Mouse (Mus musculus) c-Kit-positive CD71-positive TER-119-negative erythroid progenitor cells, embryonic 14.5 days (primary cell): ENCODE data around the gene Abcc5.
"Not testable (repeated sequence)": the region's sequence is repeated elsewhere in the genome, so short reads cannot be mapped to it uniquely, and the experiment has no call there.

Source experiments
- DNase-seq: peaks from one replicate; pipeline ENCODE4 v3.0.0-alpha.2; 2013; ENCODE audit warnings: low read depth

The Abcc5 gene

GRCm38 (mm10) chr16:20425855-20426598 lies at the start of gene Abcc5:
Gene Abcc5 (minus strand): TSS chr16:20426394.
- peak; percentile 82 for DNase-seq

GRCm38 (mm10) chr16:20475335-20475734 lies 49.1 kb upstream of the Abcc5 start:
- no peak for DNase-seq

DNA sequence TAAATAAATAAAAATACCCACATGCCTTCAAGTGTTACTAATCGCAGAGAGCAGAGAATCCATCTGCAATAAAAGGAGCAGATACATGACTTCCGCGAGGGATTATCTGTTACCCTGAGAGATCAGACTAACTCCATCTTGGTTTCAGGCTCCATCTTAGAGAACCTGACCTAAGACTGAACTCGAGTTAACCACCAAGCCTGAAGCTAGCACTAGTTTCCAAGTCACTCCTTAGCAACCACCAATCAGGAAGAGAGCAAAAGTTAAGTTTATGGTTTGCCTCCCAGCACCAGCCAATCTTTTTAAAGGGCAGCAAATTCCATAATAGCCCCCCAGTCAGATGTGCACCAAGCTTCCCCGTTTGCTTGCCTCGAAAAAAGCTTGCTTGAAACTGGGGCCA lies 48.6 kb upstream of the Abcc5 start:
- no peak for DNase-seq

GRCm38 (mm10) chr16:20474211-20474610 lies 48.0 kb upstream of the Abcc5 start:
- no peak for DNase-seq

GRCm38 (mm10) chr16:20473748-20474147 lies 47.6 kb upstream of the Abcc5 start:
- DNase-seq, result no peak

DNA sequence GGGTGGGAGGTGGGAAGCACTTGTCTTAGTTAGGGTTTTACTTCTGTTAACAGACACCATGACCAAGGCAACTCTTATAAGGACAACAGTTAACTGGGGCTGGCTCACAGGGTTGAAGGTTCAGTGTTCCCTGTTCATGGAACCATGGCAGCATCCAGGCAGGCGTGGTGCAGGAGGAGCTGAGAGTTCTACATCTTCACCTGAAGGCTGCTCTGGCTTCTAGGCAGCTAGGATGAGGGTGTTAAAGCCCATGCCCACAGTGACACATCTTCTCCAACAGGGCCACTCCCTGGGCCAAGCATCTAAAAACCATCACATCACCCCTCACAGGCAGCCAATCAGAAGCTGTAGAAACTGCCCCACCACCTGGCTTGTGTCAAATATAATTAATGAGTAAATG lies 45.5 kb upstream of the Abcc5 start:
- no peak for DNase-seq

DNA sequence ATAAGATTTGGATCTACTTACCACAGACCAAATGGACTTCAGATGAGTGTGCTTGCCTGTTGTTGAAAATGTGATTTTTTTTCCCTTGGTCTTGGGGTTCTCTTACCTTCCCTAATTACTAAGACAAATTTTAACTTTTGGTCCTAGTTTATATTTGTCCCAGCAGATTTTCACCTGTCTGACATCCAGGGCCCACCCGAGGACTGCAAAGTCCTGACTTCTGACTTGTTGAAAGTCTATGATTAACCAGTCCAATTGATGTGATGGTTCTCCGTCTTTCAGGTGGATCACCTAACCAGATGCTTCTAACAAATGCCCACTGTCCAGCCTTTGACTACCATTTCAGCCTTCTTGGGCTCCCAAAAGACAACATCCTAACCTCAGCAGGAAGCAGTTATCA lies 44.8 kb upstream of the Abcc5 start:
- no peak for DNase-seq

GRCm38 (mm10) chr16:20464725-20465124 lies 38.5 kb upstream of the Abcc5 start:
- no peak for DNase-seq

- not testable (repeated sequence) for DNase-seq
Measured at GRCm38 (mm10) chr16:20458736-20459135, 32.5 kb upstream of the Abcc5 start.

DNA sequence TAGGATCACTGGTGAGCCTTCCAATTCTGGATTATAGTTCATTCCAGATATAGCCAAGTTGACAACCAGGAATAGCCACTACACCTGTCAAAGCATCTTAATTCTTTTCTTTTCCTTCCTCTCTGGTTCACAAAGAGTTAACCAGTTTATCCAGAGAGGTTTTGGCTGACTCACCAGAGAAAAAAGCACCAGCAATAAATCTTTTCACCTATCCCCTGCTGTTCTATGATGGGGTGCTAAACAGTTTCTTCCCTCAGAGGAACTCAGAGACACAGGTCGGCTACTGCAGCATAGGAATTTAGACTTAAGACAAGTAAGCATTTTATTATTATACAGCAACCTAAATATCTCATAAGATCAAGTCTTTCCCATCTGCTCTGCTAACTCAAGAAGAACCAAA lies 29.9 kb upstream of the Abcc5 start:
- DNase-seq, result no peak

GRCm38 (mm10) chr16:20454155-20454654 lies 28.0 kb upstream of the Abcc5 start:
- no peak for DNase-seq

DNA sequence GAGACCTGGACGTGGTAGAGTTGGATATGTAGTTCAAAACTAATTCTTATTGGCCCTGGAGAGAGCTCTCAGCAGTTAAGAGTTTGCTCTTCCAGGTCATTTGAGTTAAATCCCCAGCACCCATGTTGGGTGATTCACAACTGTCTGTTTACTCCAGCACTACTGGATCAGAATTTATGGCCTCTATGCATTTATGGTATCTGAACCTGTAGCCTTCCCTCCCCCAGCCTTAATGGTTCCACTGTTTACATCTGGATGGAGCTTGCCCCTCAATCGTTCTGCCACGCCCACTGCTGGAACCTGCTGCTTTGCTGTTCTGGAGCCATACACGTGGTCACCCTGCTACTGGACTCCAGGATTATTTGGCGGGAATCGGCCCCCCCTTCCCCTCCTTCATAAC lies 25.6 kb upstream of the Abcc5 start:
- DNase-seq, result no peak

- no peak for DNase-seq
Measured at GRCm38 (mm10) chr16:20445871-20446270, 19.7 kb upstream of the Abcc5 start.

- DNase-seq, result no peak
Measured at GRCm38 (mm10) chr16:20444831-20445388, 18.7 kb upstream of the Abcc5 start.

DNA sequence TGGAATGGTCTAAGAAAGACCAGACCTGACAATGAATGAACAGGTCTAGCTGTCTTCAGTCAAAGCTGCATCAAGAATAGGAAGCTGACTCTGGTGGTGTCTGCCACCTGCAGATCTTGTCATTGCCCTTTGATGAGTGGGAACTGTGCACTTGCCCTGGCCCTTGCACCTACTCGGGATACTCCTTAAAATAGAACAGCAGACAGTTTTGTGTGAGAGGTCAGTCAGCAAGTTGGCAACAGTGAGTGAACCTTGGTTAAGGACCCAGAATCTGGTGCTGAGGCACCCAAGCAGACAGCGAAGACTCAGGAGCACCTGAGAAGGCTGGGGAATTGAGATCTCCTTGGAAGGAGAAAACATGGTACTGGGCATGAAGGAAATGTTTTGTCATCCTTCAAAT lies 16.7 kb upstream of the Abcc5 start:
- DNase-seq, result no peak

- no peak for DNase-seq
Measured at GRCm38 (mm10) chr16:20438673-20439415, 12.7 kb upstream of the Abcc5 start.

GRCm38 (mm10) chr16:20438046-20438445 lies 11.9 kb upstream of the Abcc5 start:
- DNase-seq, result not testable (repeated sequence)

DNA sequence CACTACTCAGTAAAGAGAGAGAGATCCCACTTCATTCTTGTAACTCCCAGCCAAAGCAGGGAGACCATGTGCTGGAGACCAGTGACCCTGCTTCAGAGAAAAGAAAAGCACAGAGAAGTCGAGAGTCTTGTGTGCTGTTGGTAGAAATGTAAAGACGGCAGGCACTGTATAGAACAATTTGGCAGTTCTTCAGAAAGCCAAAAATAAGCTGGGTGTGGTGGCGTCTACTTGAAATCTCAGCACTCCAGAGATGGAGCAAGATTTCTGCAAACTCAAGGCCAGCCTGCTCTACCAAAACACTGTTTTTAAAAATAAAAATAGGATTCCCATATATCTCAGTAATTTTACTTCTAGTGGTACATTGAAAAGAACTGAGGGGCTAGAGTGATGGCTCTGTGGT lies 10.1 kb upstream of the Abcc5 start:
- no peak for DNase-seq

DNA sequence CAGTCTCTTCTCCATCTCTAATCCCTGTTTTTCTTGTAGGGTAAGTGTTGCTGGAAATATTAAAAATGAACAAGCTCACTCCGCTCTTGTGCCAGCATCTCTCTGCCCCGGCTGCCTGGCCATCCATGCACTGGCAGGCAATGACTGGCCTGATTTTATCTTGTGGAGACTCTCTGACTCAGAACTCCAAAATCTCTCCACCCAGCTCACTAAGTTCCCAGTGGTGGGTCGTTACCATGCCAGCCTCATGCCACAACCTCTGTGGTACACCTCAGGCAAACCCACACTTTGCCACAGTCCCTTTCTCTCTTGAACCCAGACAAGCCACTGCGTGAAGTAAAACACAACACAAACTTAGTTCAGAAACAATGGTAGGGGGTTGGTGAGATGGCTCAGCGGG lies 3.1 kb upstream of the Abcc5 start:
- DNase-seq, result no peak

GRCm38 (mm10) chr16:20427566-20427965 lies 1.4 kb upstream of the Abcc5 start:
- DNase-seq, result no peak

- DNase-seq, result no peak
Measured at GRCm38 (mm10) chr16:20424719-20425650, 1.2 kb downstream of the Abcc5 start.

DNA sequence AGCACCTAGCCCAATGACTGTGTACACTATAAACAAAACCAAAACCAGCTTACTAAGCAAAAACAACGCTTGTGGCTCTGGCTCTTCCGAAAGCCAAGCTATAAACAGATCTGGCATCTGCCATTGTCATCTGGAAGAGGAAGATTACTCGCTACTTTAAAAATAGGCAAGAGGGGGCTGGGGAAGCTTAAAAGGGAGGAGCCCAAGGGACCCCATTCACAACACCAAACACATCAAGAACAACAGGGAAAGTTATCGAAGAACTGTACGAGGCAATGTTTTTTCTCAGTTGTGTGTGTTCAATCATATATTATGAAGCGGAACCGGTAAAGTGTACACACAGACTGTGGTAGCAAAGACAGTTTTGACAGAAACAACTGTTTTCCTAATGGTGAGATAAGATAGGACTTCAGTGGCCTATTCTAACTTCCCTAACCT lies 1.9 kb downstream of the Abcc5 start:
- DNase-seq, result peak; percentile 67
